ENCODE assay signal across 8 mouse cellular contexts in the genomic region with DNA sequence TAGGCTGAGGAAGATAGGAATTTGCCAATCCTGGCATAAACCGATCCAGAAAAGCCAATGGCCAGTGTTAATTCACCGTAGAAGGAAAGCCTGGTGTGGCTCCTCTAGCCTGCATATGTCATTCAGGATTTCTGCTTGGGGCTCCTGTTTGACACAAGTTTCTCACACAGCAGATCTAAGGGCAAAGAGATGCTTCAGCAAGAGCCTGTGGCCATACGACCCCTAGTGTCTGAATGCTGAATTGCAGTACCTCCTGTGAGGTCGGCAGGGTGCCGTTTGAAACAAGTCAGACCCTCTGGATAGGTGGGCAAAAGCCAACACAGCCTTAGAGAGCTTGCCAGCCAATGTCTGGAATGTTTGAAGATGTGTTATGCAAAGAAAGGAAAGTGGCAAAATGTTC. TPM values are rescaled to one million over a fixed set of nuclear protein-coding genes. Genes with fewer than 3 reads are reported as not detected.
DNase-seq lines count a peak whose midpoint lies in the region; ATAC-seq and TF ChIP-seq lines count a peak whose summit lies in the region.

No protein-coding gene starts in this region.

- TF ChIP-seq CTCF in stomach, postnatal 0 days (IDR thresholded peaks at IDR 0.05; ENCODE audit: low read depth), result peak; percentile 93

- ATAC-seq in midbrain, embryonic 11.5 days (ENCODE audit: low FRiP score), result peak; percentile 61
- no peak for ATAC-seq in midbrain, embryonic 15.5 days (replicated peaks)
- ATAC-seq in forebrain, embryonic 13.5 days, result peak; percentile 20; the same call in 1 of the 2 replicates
- ATAC-seq in stomach, postnatal 0 days (ENCODE audit: low FRiP score, low TSS enrichment), result no peak

- DNase-seq in midbrain, embryonic 11.5 days (ENCODE audit: low spot score, missing footprints), result peak; percentile 98
- peak; percentile 42 for DNase-seq in c-Kit-positive CD71-positive TER-119-positive erythroid progenitor cells, embryonic 14.5 days (ENCODE audit: low spot score)
- DNase-seq in heart, postnatal 36 days, result peak; percentile 67 to 80
- DNase-seq in left cerebral cortex, postnatal 14 days (ENCODE audit: low spot score in 2 of 2), result peak; percentile 57 to 73
- peak; percentile 56 for DNase-seq in stomach, postnatal 0 days (ENCODE audit: low spot score)

- H3K4me3 ChIP-seq in midbrain, embryonic 11.5 days (ENCODE audit: low read depth, low read length), result no peak overlapping the region
- no peak overlapping the region for H3K4me3 ChIP-seq in midbrain, embryonic 15.5 days
- no peak overlapping the region for H3K4me3 ChIP-seq in forebrain, embryonic 13.5 days
- H3K4me3 ChIP-seq in myocyte, result no peak overlapping the region
- H3K4me3 ChIP-seq in stomach, postnatal 0 days (ENCODE audit: low read depth, low read length), result no peak overlapping the region

- H3K4me2 ChIP-seq in midbrain, embryonic 11.5 days, result no peak overlapping the region
- H3K4me2 ChIP-seq in midbrain, embryonic 15.5 days, result no peak overlapping the region
- no peak overlapping the region for H3K4me2 ChIP-seq in forebrain, embryonic 13.5 days
- peak overlapping the region; percentile 36 for H3K4me2 ChIP-seq in myocyte (ENCODE audit: low read depth)
- no peak overlapping the region for H3K4me2 ChIP-seq in stomach, postnatal 0 days (replicated peaks; ENCODE audit: low read depth)

- H3K27me3 ChIP-seq in midbrain, embryonic 11.5 days (ENCODE audit: control insufficient read depth, insufficient read depth, low read length), result no peaks in the 10 kb centered on the region
- no peaks in the 10 kb centered on the region for H3K27me3 ChIP-seq in midbrain, embryonic 15.5 days (replicated peaks)
- no peaks in the 10 kb centered on the region for H3K27me3 ChIP-seq in forebrain, embryonic 13.5 days
- no peaks in the 10 kb centered on the region for H3K27me3 ChIP-seq in myocyte (ENCODE audit: control insufficient read depth, insufficient read depth, insufficient read length)
- no peaks in the 10 kb centered on the region for H3K27me3 ChIP-seq in stomach, postnatal 0 days (ENCODE audit: control insufficient read depth, insufficient read depth, low read length)

- H3K79me2 ChIP-seq in myocyte (ENCODE audit: control insufficient read depth, insufficient read depth), result no peaks in the 10 kb centered on the region

- no peaks in the 10 kb centered on the region for H3K36me3 ChIP-seq in midbrain, embryonic 11.5 days (ENCODE audit: control insufficient read depth, insufficient read depth, low read length)
- H3K36me3 ChIP-seq in midbrain, embryonic 15.5 days (replicated peaks), result no peaks in the 10 kb centered on the region
- no peaks in the 10 kb centered on the region for H3K36me3 ChIP-seq in forebrain, embryonic 13.5 days (ENCODE audit: poor library complexity, severe bottlenecking)
- no peaks in the 10 kb centered on the region for H3K36me3 ChIP-seq in myocyte (ENCODE audit: control insufficient read depth, insufficient read depth)
- H3K36me3 ChIP-seq in stomach, postnatal 0 days (ENCODE audit: control insufficient read depth, insufficient read depth, low read length), result no peaks in the 10 kb centered on the region

- H3K4me1 ChIP-seq in midbrain, embryonic 11.5 days (ENCODE audit: control insufficient read depth, insufficient read depth, low read length), result no peaks in the 10 kb centered on the region
- H3K4me1 ChIP-seq in midbrain, embryonic 15.5 days, result peaks cover 11% of the 10 kb centered on the region; the same call in 1 of the 2 replicates
- H3K4me1 ChIP-seq in forebrain, embryonic 13.5 days, result peaks cover 18% of the 10 kb centered on the region
- H3K4me1 ChIP-seq in stomach, postnatal 0 days (replicated peaks; ENCODE audit: control insufficient read depth, insufficient read depth), result no peaks in the 10 kb centered on the region

- WGBS in midbrain, embryonic 11.5 days, result 22% methylated on average over 5 of the region's 5 CpGs
- 19% methylated on average over 5 of the region's 5 CpGs for WGBS in midbrain, embryonic 15.5 days
- 21% methylated on average over 5 of the region's 5 CpGs for WGBS in forebrain, embryonic 13.5 days
- WGBS in stomach, postnatal 0 days, result 22% methylated on average over 5 of the region's 5 CpGs

- H3K9me3 ChIP-seq in midbrain, embryonic 11.5 days (ENCODE audit: control insufficient read depth, low read length), result no peaks in the 10 kb centered on the region
- H3K9me3 ChIP-seq in midbrain, embryonic 15.5 days, result no peaks in the 10 kb centered on the region
- H3K9me3 ChIP-seq in forebrain, embryonic 13.5 days (replicated peaks), result no peaks in the 10 kb centered on the region
- no peaks in the 10 kb centered on the region for H3K9me3 ChIP-seq in stomach, postnatal 0 days (ENCODE audit: control insufficient read depth, low read length)

- TF ChIP-seq POLR2A in myocyte (IDR thresholded peaks at IDR 0.05; ENCODE audit: insufficient read length, low read depth), result no peak

- TF ChIP-seq EP300 in stomach, postnatal 0 days (optimal IDR thresholded peaks at IDR 0.05), result no peak

- H3K9ac ChIP-seq in midbrain, embryonic 11.5 days (ENCODE audit: low read length), result no peak overlapping the region
- H3K9ac ChIP-seq in midbrain, embryonic 15.5 days, result no peak overlapping the region
- no peak overlapping the region for H3K9ac ChIP-seq in forebrain, embryonic 13.5 days
- no peak overlapping the region for H3K9ac ChIP-seq in stomach, postnatal 0 days (ENCODE audit: low read length)

- no peak overlapping the region for H3K27ac ChIP-seq in midbrain, embryonic 11.5 days (ENCODE audit: low read depth, low read length)
- no peak overlapping the region for H3K27ac ChIP-seq in midbrain, embryonic 15.5 days
- no peak overlapping the region for H3K27ac ChIP-seq in forebrain, embryonic 13.5 days
- no peak overlapping the region for H3K27ac ChIP-seq in stomach, postnatal 0 days (replicated peaks)

- no peak overlapping the region for H3ac ChIP-seq in myocyte (ENCODE audit: control insufficient read depth, insufficient read length)

- intact Hi-C loops in heart, postnatal 36 days (cut with DNase I), result loop anchor here (1.0 kb wide), 1 partner anchor 144 kb away; the partner anchor contains the start of gene Mrpl39
- intact Hi-C loops in left cerebral cortex, postnatal 14 days (cut with DNase I), result loop anchor here (10.0 kb wide), 1 partner anchor 796 kb away; no protein-coding TSS in a partner anchor

TF ChIP-seq in myocyte, 11 proteins besides CTCF, POLR2A, EP300 and RAD21:
- TF ChIP-seq E2F4 (IDR thresholded peaks at IDR 0.05; ENCODE audit: insufficient read depth) (no peak), REST (IDR thresholded peaks at IDR 0.05; ENCODE audit: insufficient read depth, insufficient read length) (no peak), TCF3 (IDR thresholded peaks at IDR 0.05; ENCODE audit: insufficient read length, low read depth) (no peak)

RNA-seq across cellular contexts. Expression of gene Atp5j, which starts 43.7 kb away (rescaled TPM):
- polyA plus RNA-seq in midbrain, embryonic 11.5 days (2014; fragmentation: Nextera tagmentation; extraction: Ambion mirVana), result 778 and 822 TPM in 2 replicates
- 708 and 715 TPM in 2 replicates for polyA plus RNA-seq in midbrain, embryonic 15.5 days (2015; fragmentation: Nextera tagmentation; extraction: Ambion mirVana)
- 866 and 917 TPM in 2 replicates for polyA plus RNA-seq in forebrain, embryonic 13.5 days (2015; fragmentation: Nextera tagmentation; extraction: Ambion mirVana)
- 1,000 to 10,000 TPM; 1,830 to 1,915 TPM for total RNA-seq in heart, postnatal 36 days (2021)
- 100 to 1,000 TPM; 351 to 367 TPM for total RNA-seq in left cerebral cortex, postnatal 14 days (2021)
- polyA plus RNA-seq in myocyte (2012; fragmentation: generic; extraction: Trizol), result 361 TPM
- 956 and 984 TPM in 2 replicates for polyA plus RNA-seq in stomach, postnatal 0 days (2015; fragmentation: Nextera tagmentation; extraction: Ambion mirVana)

RNA-seq across cellular contexts. Expression of gene Gabpa, which starts 44.4 kb away (rescaled TPM):
- polyA plus RNA-seq in midbrain, embryonic 11.5 days (2014; fragmentation: Nextera tagmentation; extraction: Ambion mirVana), result 41.2 and 45.1 TPM in 2 replicates
- polyA plus RNA-seq in midbrain, embryonic 15.5 days (2015; fragmentation: Nextera tagmentation; extraction: Ambion mirVana), result 17.5 and 18.7 TPM in 2 replicates
- polyA plus RNA-seq in forebrain, embryonic 13.5 days (2015; fragmentation: Nextera tagmentation; extraction: Ambion mirVana), result 27.4 and 29.3 TPM in 2 replicates
- 10 to 100 TPM; 37.0 to 47.7 TPM for total RNA-seq in heart, postnatal 36 days (2021)
- 10 to 100 TPM; 21.5 to 22.8 TPM for total RNA-seq in left cerebral cortex, postnatal 14 days (2021)
- polyA plus RNA-seq in myocyte (2012; fragmentation: generic; extraction: Trizol), result 10.3 TPM
- polyA plus RNA-seq in stomach, postnatal 0 days (2015; fragmentation: Nextera tagmentation; extraction: Ambion mirVana), result 10.8 and 11.1 TPM in 2 replicates

Comparison
In these comparisons a context has a peak if more than half of its experiments do, and no peak if none do; other contexts are left out.
1. ATAC-seq: peak in midbrain, embryonic 11.5 days (single experiment) and forebrain, embryonic 13.5 days (single experiment); none in midbrain, embryonic 15.5 days (single experiment) and stomach, postnatal 0 days (single experiment).
2. DNase-seq: peak in every context shown above with its lines; median percentile 98 in midbrain, embryonic 11.5 days; 74 in heart, postnatal 36 days; 65 in left cerebral cortex, postnatal 14 days; 56 in stomach, postnatal 0 days; 42 in c-Kit-positive CD71-positive TER-119-positive erythroid progenitor cells, embryonic 14.5 days.